Comparison of ENCODE assay signal across 8 mouse cellular contexts in genomic region chr2:39004372-39004771, GRCm38 (mm10). TPM values are rescaled to one million over a fixed set of nuclear protein-coding genes. Genes with fewer than 3 reads are reported as not detected.
DNase-seq lines count a peak whose midpoint lies in the region; ATAC-seq and TF ChIP-seq lines count a peak whose summit lies in the region.

No protein-coding gene starts in this region.

- H3K4me2 ChIP-seq in forebrain, embryonic 13.5 days = peak overlapping the region; percentile 95
- H3K4me2 ChIP-seq in limb, embryonic 11.5 days (ENCODE audit: low read depth, severe bottlenecking) = peak overlapping the region; percentile 94

- TF ChIP-seq CTCF in layer of hippocampus, adult 2 months (conservative IDR thresholded peaks at IDR 0.05) = no peak

- peak overlapping the region; percentile 81 for H3K4me3 ChIP-seq in layer of hippocampus, adult 2 months
- H3K4me3 ChIP-seq in forebrain, embryonic 13.5 days = peak overlapping the region; percentile 74
- H3K4me3 ChIP-seq in limb, embryonic 11.5 days (ENCODE audit: low read depth, low read length) = peak overlapping the region; percentile 76

- WGBS in forebrain, embryonic 13.5 days = 1% methylated on average over 11 of the region's 11 CpGs
- 1% methylated on average over 11 of the region's 11 CpGs for WGBS in limb, embryonic 11.5 days

- DNase-seq in layer of hippocampus, adult 2 months (ENCODE audit: low spot score in 2 of 2) = no peak
- DNase-seq in layer of hippocampus, adult 8-10 months (ENCODE audit: low spot score in 2 of 2) = no peak
- DNase-seq in R1 (ENCODE audit: low read depth, low spot score) = peak; percentile 36
- peak; percentile 44 for DNase-seq in limb, embryonic 11.5 days (ENCODE audit: low spot score)
- DNase-seq in natural killer cell, adult 2 months (ENCODE audit: low spot score in 2 of 2) = peak; percentile 23 to 41
- no peak for DNase-seq in layer of hippocampus, postnatal 36 days

- peak overlapping the region; percentile 93 for H3K9ac ChIP-seq in forebrain, embryonic 13.5 days
- H3K9ac ChIP-seq in limb, embryonic 11.5 days (ENCODE audit: low read length) = peak overlapping the region; percentile 84

- ATAC-seq in forebrain, embryonic 13.5 days = no peak
- ATAC-seq in limb, embryonic 11.5 days (ENCODE audit: insufficient number of reproducible peaks, low FRiP score, low TSS enrichment, low read depth) = no peak
- no peak for ATAC-seq in monocyte, adult 5-6 weeks (replicated peaks; ENCODE audit: insufficient number of reproducible peaks, low FRiP score, low TSS enrichment, poor library complexity, severe bottlenecking)

- peak overlapping the region; percentile 93 for H3K27ac ChIP-seq in layer of hippocampus, adult 2 months
- H3K27ac ChIP-seq in forebrain, embryonic 13.5 days = peak overlapping the region; percentile 93
- peak overlapping the region; percentile 77; the same call in 1 of the 2 replicates for H3K27ac ChIP-seq in limb, embryonic 11.5 days (replicated peaks; ENCODE audit: low read depth, low read length)

- H3K9me3 ChIP-seq in forebrain, embryonic 13.5 days (replicated peaks) = no peaks in the 10 kb centered on the region
- H3K9me3 ChIP-seq in limb, embryonic 11.5 days (ENCODE audit: control insufficient read depth, low read length) = no peaks in the 10 kb centered on the region

- H3K4me1 ChIP-seq in forebrain, embryonic 13.5 days = peaks cover 48% of the 10 kb centered on the region
- H3K4me1 ChIP-seq in limb, embryonic 11.5 days (ENCODE audit: control insufficient read depth, insufficient read depth, low read length) = peaks cover 19% of the 10 kb centered on the region

- H3K36me3 ChIP-seq in forebrain, embryonic 13.5 days (ENCODE audit: poor library complexity, severe bottlenecking) = peaks cover 45% of the 10 kb centered on the region
- H3K36me3 ChIP-seq in limb, embryonic 11.5 days (ENCODE audit: control insufficient read depth, insufficient read depth, low read length) = peaks cover 22% of the 10 kb centered on the region

- H3K27me3 ChIP-seq in forebrain, embryonic 13.5 days = no peaks in the 10 kb centered on the region
- no peaks in the 10 kb centered on the region for H3K27me3 ChIP-seq in limb, embryonic 11.5 days (ENCODE audit: control insufficient read depth, insufficient read depth, low read length)

RNA-seq across cellular contexts. Expression of gene Arpc5l, which starts 0.8 kb away (rescaled TPM):
- total RNA-seq in layer of hippocampus, adult 2 months (2021) = 10 to 100 TPM; 88.5 to 92.8 TPM
- 10 to 100 TPM; 83.2 to 99.9 (median 93.0) TPM for total RNA-seq in layer of hippocampus, adult 8-10 months (2022)
- polyA plus RNA-seq in forebrain, embryonic 13.5 days (2015; fragmentation: Nextera tagmentation; extraction: Ambion mirVana) = 138 and 148 TPM in 2 replicates
- 106 and 115 TPM in 2 replicates for polyA plus RNA-seq in limb, embryonic 11.5 days (2014; fragmentation: Nextera tagmentation; extraction: Ambion mirVana)
- 82.4 to 119 TPM (median 91.7 TPM) in 3 replicates for total RNA-seq in monocyte, adult 5-6 weeks (2017)
- 100 to 1,000 TPM in 1 of 2 experiments, 10 to 100 TPM in 1; 92.9 to 106 TPM for total RNA-seq in layer of hippocampus, postnatal 36 days (2021)

RNA-seq across cellular contexts. Expression of gene Rpl35, which starts 1.1 kb away (rescaled TPM):
- total RNA-seq in layer of hippocampus, adult 2 months (2021) = 100 to 1,000 TPM; 247 to 255 TPM
- total RNA-seq in layer of hippocampus, adult 8-10 months (2022) = 100 to 1,000 TPM; 217 to 315 (median 252) TPM
- 803 and 1,001 TPM in 2 replicates for polyA plus RNA-seq in forebrain, embryonic 13.5 days (2015; fragmentation: Nextera tagmentation; extraction: Ambion mirVana)
- polyA plus RNA-seq in limb, embryonic 11.5 days (2014; fragmentation: Nextera tagmentation; extraction: Ambion mirVana) = 1,159 and 1,170 TPM in 2 replicates
- total RNA-seq in monocyte, adult 5-6 weeks (2017) = 398 to 553 TPM (median 528 TPM) in 3 replicates
- 100 to 1,000 TPM; 261 to 262 TPM for total RNA-seq in layer of hippocampus, postnatal 36 days (2021)

RNA-seq across cellular contexts. Expression of gene Wdr38, which starts 7.1 kb away (rescaled TPM):
- under 1 TPM; 0.47 to 0.69 TPM for total RNA-seq in layer of hippocampus, adult 2 months (2021)
- total RNA-seq in layer of hippocampus, adult 8-10 months (2022) = under 1 TPM; 0.45 to 0.83 (median 0.71) TPM
- polyA plus RNA-seq in forebrain, embryonic 13.5 days (2015; fragmentation: Nextera tagmentation; extraction: Ambion mirVana) = 1.6 and 2.1 TPM in 2 replicates
- 1.1 and 1.7 TPM in 2 replicates for polyA plus RNA-seq in limb, embryonic 11.5 days (2014; fragmentation: Nextera tagmentation; extraction: Ambion mirVana)
- 0.68 to 1.2 TPM (median 0.95 TPM) in 3 replicates for total RNA-seq in monocyte, adult 5-6 weeks (2017)
- under 1 TPM; 0.51 to 0.65 TPM for total RNA-seq in layer of hippocampus, postnatal 36 days (2021)

Comparison
In these comparisons a context has a peak if more than half of its experiments do, and no peak if none do; other contexts are left out.
1. DNase-seq: peak in R1 (single experiment), limb, embryonic 11.5 days (single experiment) and natural killer cell, adult 2 months (2 of 2); none in layer of hippocampus, adult 2 months (0 of 2), layer of hippocampus, adult 8-10 months (0 of 2) and layer of hippocampus, postnatal 36 days (0 of 2).
2. Peak in every context shown above with its lines, with median percentiles within 50 percentile points of each other: H3K27ac ChIP-seq and H3K4me3 ChIP-seq.